Mouse (Mus musculus) limb, embryonic 12.5 days (tissue): ENCODE data around the gene Sacs. TPM values are rescaled to one million over a fixed set of nuclear protein-coding genes. Genes with fewer than 3 reads are reported as not detected.
"Not testable (repeated sequence)": the region's sequence is repeated elsewhere in the genome, so short reads cannot be mapped to it uniquely, and the experiment has no call there.

Source experiments
- ATAC-seq: fragments of 200-750 bp; cut with Nextera tagmentation; 2 replicates; pipeline ENCODE4 v1.8.0; 2017; ENCODE audit warnings: low read depth, moderate TSS enrichment; ENCODE audit not compliant: insufficient number of reproducible peaks, insufficient read depth, low FRiP score, low TSS enrichment
- H3K27ac ChIP-seq: fragments of 300-500 bp; sonication (generic); 2 replicates; pipeline ENCODE4 v1.5.1; 2016; ENCODE audit warnings: mild to moderate bottlenecking, moderate library complexity
- H3K27me3 ChIP-seq: fragments of 300-500 bp; sonication (generic); 2 replicates; pipeline ENCODE4 v1.6.1; 2016; ENCODE audit warnings: mild to moderate bottlenecking, moderate library complexity
- H3K36me3 ChIP-seq: fragments of 300-500 bp; sonication (generic); 2 replicates; pipeline ENCODE4 v1.6.1; 2016; ENCODE audit warnings: mild to moderate bottlenecking, moderate library complexity
- H3K4me1 ChIP-seq: fragments of 300-500 bp; sonication (generic); replicated peaks from 2 replicates; pipeline ENCODE4 v1.6.1; 2016
- H3K4me2 ChIP-seq: fragments of 300-500 bp; sonication (generic); 2 replicates; pipeline ENCODE4 v1.6.1; 2016; ENCODE audit warnings: mild to moderate bottlenecking, moderate library complexity
- H3K4me3 ChIP-seq: fragments of 300-500 bp; sonication (generic); replicated peaks from 2 replicates; pipeline ENCODE4 v1.5.1; 2016; ENCODE audit warnings: mild to moderate bottlenecking
- H3K9ac ChIP-seq: fragments of 300-500 bp; sonication (generic); replicated peaks from 2 replicates; pipeline ENCODE4 v1.6.1; 2016; ENCODE audit warnings: mild to moderate bottlenecking, moderate library complexity
- H3K9me3 ChIP-seq: fragments of 300-500 bp; sonication (generic); 2 replicates; pipeline ENCODE4 v1.6.1; 2016; ENCODE audit warnings: mild to moderate bottlenecking, moderate library complexity
- WGBS: fragments of 180-500 bp; shearing (Covaris S2); methylation state at CpG from one replicate; pipeline ENCODE4 v1.1.7; 2016; 5-methylcytosine and 5-hydroxymethylcytosine counted together
- polyA plus RNA-seq: library from polyadenylated mRNA; unstranded; fragments of >200 nt; fragmentation: Nextera tagmentation; extraction: Ambion mirVana; gene quantifications from 2 replicates; pipeline ENCODE4 v1.2.1, GENCODE M21; 2016

Gene Sacs
- 3.4 and 4.1 TPM in 2 replicates for polyA plus RNA-seq

DNA sequence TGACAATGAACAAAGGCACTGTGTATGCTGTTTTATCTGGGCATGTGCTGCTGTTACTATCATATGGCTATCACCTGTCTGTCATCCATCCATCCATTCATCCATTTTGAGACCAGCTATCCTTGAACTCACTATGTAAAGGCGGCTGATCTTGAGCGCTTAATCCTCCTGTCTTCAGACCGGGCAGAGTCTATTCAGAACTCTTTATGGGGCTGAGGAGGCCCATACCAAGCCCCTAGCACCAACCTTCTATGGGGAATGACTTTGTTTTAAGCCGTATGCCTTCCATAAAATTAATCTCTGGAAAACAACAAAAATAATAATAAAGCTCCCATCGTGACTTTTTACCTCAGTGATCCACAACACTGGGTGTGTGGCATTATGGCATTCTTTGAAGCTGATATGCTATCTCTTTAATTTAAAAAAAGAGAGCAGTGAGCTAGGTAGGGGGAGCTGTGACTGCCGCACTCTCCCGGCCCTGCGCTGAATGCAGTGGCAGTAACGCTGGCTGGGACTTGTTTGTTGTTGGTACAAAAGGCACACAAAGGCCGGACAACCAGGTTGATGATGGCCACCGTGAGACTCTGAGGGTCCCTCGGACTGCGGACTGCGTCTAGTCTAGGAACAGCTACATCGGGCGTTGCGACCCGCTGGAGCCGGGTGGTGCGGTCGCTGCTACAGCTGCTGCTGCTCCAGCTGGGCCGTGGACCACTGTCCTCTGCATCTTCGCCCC, at the start of gene Sacs:
Gene Sacs, plus strand, starts transcription at position 464 of the 733 bp plus-strand sequence.
- Histone ChIP-seq H3K4me3 (peak within 1 kb of the TSS; percentile 53), H3K27me3 (peaks cover 24% of the 10 kb centered on the region), H3K4me1 (no peaks in the 10 kb centered on the region; the same call in 1 of the 2 replicates), H3K9me3 (no peaks in the 10 kb centered on the region), H3K4me2 (peak within 1 kb of the TSS; percentile 71), H3K27ac (no peak within 1 kb of the TSS), H3K36me3 (no peaks in the 10 kb centered on the region), H3K9ac (peak within 1 kb of the TSS; percentile 63)
- WGBS = 6% methylated on average over 23 of the region's 23 CpGs
- ATAC-seq = 0 out of 2 replicates have a peak, but pooled peaks have one; percentile 63

DNA sequence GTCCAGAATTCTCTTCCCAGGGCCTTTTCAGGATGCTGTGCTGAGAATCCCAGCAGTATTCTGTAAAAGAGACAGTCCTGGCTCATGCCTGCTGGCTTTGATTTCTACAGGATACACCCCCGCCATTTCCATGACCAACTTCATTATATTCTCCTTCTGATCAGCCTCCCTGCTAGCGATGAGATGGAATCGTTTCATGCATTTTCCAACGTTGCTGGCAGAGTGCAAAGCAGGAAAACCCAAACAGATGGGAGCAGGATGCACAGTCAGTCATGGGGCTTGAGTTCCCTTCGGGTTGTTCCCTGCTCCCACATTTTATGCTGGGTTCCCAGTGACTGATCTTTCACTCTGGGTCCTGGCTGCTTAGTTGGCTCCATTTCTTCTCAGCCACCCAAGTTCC, 47.3 kb upstream of the Sacs start:
- H3K9me3 ChIP-seq = no peaks in the 10 kb centered on the region
- no peak overlapping the region for H3K4me2 ChIP-seq
- no peaks in the 10 kb centered on the region for H3K36me3 ChIP-seq
- no peaks in the 10 kb centered on the region for H3K27me3 ChIP-seq
- H3K4me3 ChIP-seq = no peak overlapping the region
- H3K4me1 ChIP-seq = no peaks in the 10 kb centered on the region
- no peak overlapping the region for H3K27ac ChIP-seq
- WGBS = 85% methylated on average over 5 of the region's 5 CpGs
- no peak for ATAC-seq
- no peak overlapping the region for H3K9ac ChIP-seq

DNA sequence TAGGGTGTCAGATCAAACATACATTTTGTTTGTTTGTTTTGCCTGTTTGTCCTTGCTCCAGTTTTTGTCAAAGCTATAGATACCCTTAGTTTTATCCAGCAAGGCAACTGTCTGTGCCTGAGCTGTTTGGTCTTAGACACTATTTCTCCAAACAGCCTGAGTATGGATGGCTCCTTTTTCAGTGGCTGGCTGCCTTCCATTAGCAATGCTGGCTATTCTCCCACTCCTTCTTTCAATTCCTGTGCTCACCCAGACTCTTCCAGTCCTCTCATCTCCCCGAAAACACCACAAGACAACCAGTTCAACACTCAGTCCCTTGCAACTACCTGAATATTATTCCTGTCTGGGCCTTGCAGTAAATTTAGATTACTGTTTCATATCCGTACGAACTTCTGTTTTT, 46.2 kb upstream of the Sacs start:
- Histone ChIP-seq H3K27ac (no peak overlapping the region), H3K27me3 (no peaks in the 10 kb centered on the region), H3K9me3 (no peaks in the 10 kb centered on the region), H3K9ac (no peak overlapping the region), H3K4me2 (no peak overlapping the region), H3K4me3 (no peak overlapping the region), H3K36me3 (no peaks in the 10 kb centered on the region), H3K4me1 (no peaks in the 10 kb centered on the region)
- ATAC-seq = no peak
- WGBS = 96% methylated on average over 3 of the region's 3 CpGs

DNA sequence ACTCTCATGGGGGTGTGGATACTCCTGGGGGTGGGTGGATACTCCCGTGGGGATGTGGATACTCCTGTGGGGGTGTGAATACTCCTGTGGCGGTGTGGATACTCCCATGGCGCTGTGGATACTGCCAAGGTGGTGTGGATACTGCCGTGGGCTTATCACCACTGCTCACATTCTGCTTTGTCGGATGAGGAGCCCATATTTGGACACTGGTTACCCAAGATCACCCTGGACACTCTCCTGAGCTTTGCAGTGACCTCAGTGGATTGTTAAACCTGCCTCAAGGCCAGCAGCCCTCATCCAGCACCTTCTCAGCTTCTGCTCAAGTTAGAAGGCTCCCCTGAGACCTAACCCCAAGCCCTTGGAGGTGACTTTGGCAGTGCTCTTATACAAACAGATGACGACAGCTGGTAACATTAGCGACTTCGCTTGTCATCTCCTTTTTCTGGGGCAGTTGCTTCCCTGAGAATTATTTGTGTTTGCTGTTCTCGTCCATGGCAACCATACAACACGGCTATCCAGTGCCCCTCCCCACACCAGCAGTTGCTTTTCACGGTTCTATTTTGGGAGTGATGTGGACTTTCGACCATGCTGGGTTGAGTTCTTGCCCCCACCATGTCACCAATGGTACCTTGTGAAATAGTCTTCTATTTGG, 40.2 kb upstream of the Sacs start:
- H3K27ac ChIP-seq = no peak overlapping the region
- H3K36me3 ChIP-seq = no peaks in the 10 kb centered on the region
- H3K9me3 ChIP-seq = no peaks in the 10 kb centered on the region
- H3K9ac ChIP-seq = no peak overlapping the region
- ATAC-seq = no peak
- no peak overlapping the region for H3K4me3 ChIP-seq
- no peak overlapping the region for H3K4me2 ChIP-seq
- 86% methylated on average over 12 of the region's 12 CpGs for WGBS
- no peaks in the 10 kb centered on the region for H3K27me3 ChIP-seq
- H3K4me1 ChIP-seq = no peaks in the 10 kb centered on the region

DNA sequence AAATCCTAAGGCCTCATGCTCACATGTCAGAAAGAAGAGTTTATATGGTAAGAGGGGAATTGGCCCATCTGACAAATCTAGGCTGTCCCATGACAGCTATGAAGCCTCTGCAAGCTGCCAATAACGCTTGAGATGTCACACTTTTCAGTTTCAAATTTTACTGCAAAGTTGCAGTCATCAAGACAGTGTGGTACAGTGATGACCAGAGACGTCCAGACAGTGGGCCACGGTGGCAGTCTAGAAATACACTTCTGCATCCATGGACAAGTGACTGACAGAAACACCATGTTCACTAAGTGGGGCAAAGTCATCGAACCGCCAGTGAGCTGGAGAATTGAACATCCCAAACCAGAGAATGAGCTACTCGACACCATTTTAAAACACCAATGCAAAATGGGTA, 37.5 kb upstream of the Sacs start:
- no peaks in the 10 kb centered on the region for H3K9me3 ChIP-seq
- no peak overlapping the region for H3K9ac ChIP-seq
- no peaks in the 10 kb centered on the region for H3K36me3 ChIP-seq
- H3K27me3 ChIP-seq = no peaks in the 10 kb centered on the region
- H3K4me1 ChIP-seq = no peaks in the 10 kb centered on the region
- no peak for ATAC-seq
- no peak overlapping the region for H3K27ac ChIP-seq
- no peak overlapping the region for H3K4me2 ChIP-seq
- H3K4me3 ChIP-seq = no peak overlapping the region
- 88% methylated on average over 6 of the region's 6 CpGs for WGBS

DNA sequence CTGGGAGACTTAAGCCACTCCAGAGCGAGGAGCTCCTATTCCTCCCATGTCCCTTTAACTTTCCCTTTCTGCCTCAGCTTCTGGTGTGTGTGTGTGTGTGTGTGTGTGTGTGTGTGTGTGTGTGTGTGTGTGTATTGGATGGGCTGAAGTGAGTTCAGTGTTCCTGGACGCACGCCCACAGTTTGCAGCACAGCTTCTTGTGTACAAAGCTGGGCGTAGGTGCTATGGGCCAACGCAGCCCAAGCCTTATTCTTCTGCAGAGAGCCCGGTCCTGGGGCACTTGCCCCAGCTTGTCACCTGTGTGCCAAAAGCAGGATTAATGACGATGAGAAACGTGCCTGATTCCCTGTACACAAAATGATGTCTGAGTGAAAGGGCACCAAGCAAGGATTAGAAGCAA, 31.9 kb upstream of the Sacs start:
- no peak overlapping the region for H3K4me2 ChIP-seq
- H3K27ac ChIP-seq = no peak overlapping the region
- H3K36me3 ChIP-seq = no peaks in the 10 kb centered on the region
- H3K4me3 ChIP-seq = no peak overlapping the region
- H3K4me1 ChIP-seq = no peaks in the 10 kb centered on the region
- ATAC-seq = no peak
- H3K27me3 ChIP-seq = 0 out of 2 replicates have a peak, but pooled peaks cover 5% of the 10 kb centered on the region
- H3K9ac ChIP-seq = no peak overlapping the region
- WGBS = 79% methylated on average over 8 of the region's 8 CpGs
- H3K9me3 ChIP-seq = no peaks in the 10 kb centered on the region

DNA sequence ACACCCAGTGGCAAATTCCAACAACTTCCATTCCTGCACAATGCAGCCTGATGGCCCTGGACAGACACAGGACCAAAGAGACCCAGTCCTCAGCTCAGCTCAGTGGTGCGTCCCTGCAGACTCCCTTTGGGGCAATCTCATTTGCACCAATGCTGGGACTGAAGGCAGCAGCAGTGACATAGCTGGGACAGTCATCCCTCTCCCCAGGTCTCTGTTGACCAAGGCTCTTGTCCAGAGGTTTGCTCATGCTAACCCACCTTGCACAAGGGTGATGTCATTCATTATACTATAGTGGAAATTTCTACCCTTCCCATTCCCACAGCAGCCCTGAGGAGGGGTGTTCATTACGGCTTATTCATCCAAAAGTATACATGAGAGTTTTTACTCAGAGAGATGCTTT, 29.6 kb upstream of the Sacs start:
- H3K36me3 ChIP-seq = no peaks in the 10 kb centered on the region
- H3K4me1 ChIP-seq = no peaks in the 10 kb centered on the region
- 83% methylated on average over 2 of the region's 2 CpGs for WGBS
- H3K27me3 ChIP-seq = 0 out of 2 replicates have a peak, but pooled peaks cover 5% of the 10 kb centered on the region
- no peak overlapping the region for H3K4me3 ChIP-seq
- H3K9me3 ChIP-seq = no peaks in the 10 kb centered on the region
- H3K9ac ChIP-seq = no peak overlapping the region
- no peak overlapping the region for H3K4me2 ChIP-seq
- no peak for ATAC-seq
- H3K27ac ChIP-seq = no peak overlapping the region

DNA sequence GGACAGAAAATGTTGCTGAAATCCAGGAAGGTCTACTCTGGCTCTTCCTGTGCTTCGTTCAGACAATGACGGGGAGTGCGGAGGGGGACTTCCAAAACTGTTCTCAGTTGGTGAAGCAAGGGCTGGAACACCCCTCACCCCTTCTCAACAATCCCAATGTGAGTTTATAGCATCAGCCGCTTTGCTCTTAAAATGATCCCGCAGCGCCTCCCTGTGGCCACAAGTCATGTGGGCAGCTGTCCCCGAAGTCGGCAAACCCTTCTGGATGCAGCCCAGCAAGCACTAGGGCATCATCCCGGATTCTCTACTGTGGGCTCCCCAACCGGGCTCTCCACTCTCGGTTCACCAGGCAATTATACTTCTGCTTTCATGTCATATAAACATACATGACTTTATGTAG, 25.9 kb upstream of the Sacs start:
- no peaks in the 10 kb centered on the region for H3K36me3 ChIP-seq
- no peak overlapping the region for H3K9ac ChIP-seq
- 0 out of 2 replicates have a peak, but pooled peaks cover 5% of the 10 kb centered on the region for H3K27me3 ChIP-seq
- no peak overlapping the region; the same call in 1 of the 2 replicates for H3K4me2 ChIP-seq
- 8% methylated on average over 11 of the region's 11 CpGs for WGBS
- no peaks in the 10 kb centered on the region for H3K9me3 ChIP-seq
- H3K27ac ChIP-seq = no peak overlapping the region
- ATAC-seq = no peak
- no peaks in the 10 kb centered on the region for H3K4me1 ChIP-seq
- H3K4me3 ChIP-seq = no peak overlapping the region

DNA sequence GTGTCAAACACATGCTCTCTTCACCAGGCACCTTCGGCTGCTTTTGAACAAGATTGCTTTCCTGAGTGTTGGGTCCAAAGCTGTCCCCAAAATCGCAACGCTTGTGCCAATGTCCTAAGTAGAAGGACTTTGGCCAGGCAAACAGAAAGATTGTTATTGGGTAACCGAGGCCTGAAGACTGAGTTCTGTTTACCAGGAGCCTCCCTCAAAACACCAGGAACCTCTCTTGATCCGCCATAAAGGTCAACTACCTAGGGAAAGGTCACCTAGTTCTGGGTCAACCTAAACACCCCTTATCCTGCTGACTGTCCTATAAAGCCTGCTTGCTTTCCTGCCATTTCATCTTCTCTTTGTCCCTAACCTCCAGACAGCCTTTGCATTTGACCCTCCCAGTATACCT, 13.5 kb upstream of the Sacs start:
- H3K27ac ChIP-seq = no peak overlapping the region
- H3K4me3 ChIP-seq = no peak overlapping the region
- no peaks in the 10 kb centered on the region for H3K9me3 ChIP-seq
- no peaks in the 10 kb centered on the region for H3K36me3 ChIP-seq
- H3K4me1 ChIP-seq = no peaks in the 10 kb centered on the region
- no peak overlapping the region for H3K4me2 ChIP-seq
- ATAC-seq = no peak
- no peaks in the 10 kb centered on the region for H3K27me3 ChIP-seq
- H3K9ac ChIP-seq = no peak overlapping the region
- WGBS = 90% methylated on average over 5 of the region's 5 CpGs

DNA sequence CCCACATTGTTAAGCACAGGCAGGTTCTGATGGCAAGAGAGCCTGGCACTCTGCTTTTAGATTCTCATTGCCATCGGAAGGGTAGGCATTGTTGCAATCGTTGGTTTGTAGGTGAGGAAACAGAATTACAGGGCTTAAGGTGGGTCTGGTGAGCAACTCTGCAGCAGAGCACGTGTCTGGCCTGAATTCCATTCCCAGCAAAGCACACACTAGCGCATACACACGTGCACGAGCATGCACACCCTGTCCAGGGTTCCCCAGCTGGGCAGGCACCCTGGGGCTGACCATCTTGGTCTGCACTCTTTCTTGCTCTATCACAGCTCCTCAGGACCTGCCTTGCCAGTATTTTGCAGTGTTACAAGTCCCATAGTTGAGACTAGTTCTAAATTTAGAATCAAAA, 13.1 kb upstream of the Sacs start:
- ATAC-seq = no peak
- Histone ChIP-seq H3K27me3 (no peaks in the 10 kb centered on the region), H3K4me3 (no peak overlapping the region), H3K9me3 (no peaks in the 10 kb centered on the region), H3K27ac (no peak overlapping the region), H3K9ac (no peak overlapping the region), H3K4me1 (no peaks in the 10 kb centered on the region), H3K4me2 (no peak overlapping the region), H3K36me3 (no peaks in the 10 kb centered on the region)
- 88% methylated on average over 6 of the region's 6 CpGs for WGBS

DNA sequence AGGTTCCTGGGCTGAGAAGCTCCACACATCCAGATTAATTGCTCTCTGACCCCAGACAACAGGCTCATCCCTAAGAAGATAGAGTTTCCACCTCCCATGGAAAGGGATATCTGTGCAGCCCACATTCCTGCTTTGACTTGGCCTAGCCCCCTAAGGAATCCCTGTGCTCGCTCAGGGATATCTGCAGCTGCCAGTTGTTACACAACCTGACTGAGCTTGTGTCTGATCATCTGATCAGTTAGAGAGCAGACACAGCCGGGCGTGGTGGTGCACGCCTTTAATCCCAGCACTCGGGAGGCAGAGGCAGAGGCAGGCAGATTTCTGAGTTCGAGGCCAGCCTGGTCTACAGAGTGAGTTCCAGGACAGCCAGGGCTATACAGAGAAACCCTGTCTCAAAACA, 10.9 kb upstream of the Sacs start:
- ATAC-seq, H3K4me3 ChIP-seq, H3K9ac ChIP-seq, H3K4me2 ChIP-seq, H3K27me3 ChIP-seq, H3K36me3 ChIP-seq, H3K9me3 ChIP-seq, H3K4me1 ChIP-seq, H3K27ac ChIP-seq: not testable (repeated sequence)
- WGBS = 86% methylated on average over 6 of the region's 6 CpGs
